ENCODE assay signal across 7 mouse cellular contexts in genomic region chr9:21960558-21961208, GRCm38 (mm10). TPM values are rescaled to one million over a fixed set of nuclear protein-coding genes. Genes with fewer than 3 reads are reported as not detected.
DNase-seq lines count a peak whose midpoint lies in the region; ATAC-seq lines count a peak whose summit lies in the region.

No protein-coding gene starts in this region.

- no peak overlapping the region; the same call in 1 of the 2 replicates for H3K4me2 ChIP-seq in hindbrain, embryonic 14.5 days (replicated peaks)
- 0 out of 2 replicates have a peak overlapping the region, but pooled peaks have one; percentile 59 for H3K4me2 ChIP-seq in hindbrain, embryonic 12.5 days (replicated peaks)

- 10% methylated on average over 26 of the region's 26 CpGs for WGBS in hindbrain, embryonic 10.5 days
- 13% methylated on average over 26 of the region's 26 CpGs for WGBS in hindbrain, embryonic 14.5 days
- 9% methylated on average over 26 of the region's 26 CpGs for WGBS in hindbrain, embryonic 12.5 days
- WGBS in limb, embryonic 10.5 days: 7% methylated on average over 26 of the region's 26 CpGs

- H3K27ac ChIP-seq in hindbrain, embryonic 10.5 days: no peak overlapping the region
- no peak overlapping the region for H3K27ac ChIP-seq in hindbrain, embryonic 14.5 days
- no peak overlapping the region for H3K27ac ChIP-seq in hindbrain, embryonic 12.5 days
- H3K27ac ChIP-seq in limb, embryonic 10.5 days: no peak overlapping the region

- H3K9me3 ChIP-seq in hindbrain, embryonic 10.5 days: no peaks in the 10 kb centered on the region
- no peaks in the 10 kb centered on the region for H3K9me3 ChIP-seq in hindbrain, embryonic 14.5 days (ENCODE audit: control insufficient read depth, low read length)
- H3K9me3 ChIP-seq in hindbrain, embryonic 12.5 days (replicated peaks): no peaks in the 10 kb centered on the region
- H3K9me3 ChIP-seq in limb, embryonic 10.5 days (replicated peaks): no peaks in the 10 kb centered on the region

- no peak overlapping the region for H3K9ac ChIP-seq in hindbrain, embryonic 14.5 days
- no peak overlapping the region for H3K9ac ChIP-seq in hindbrain, embryonic 12.5 days

- peak overlapping the region; percentile 53 for H3K4me3 ChIP-seq in hindbrain, embryonic 10.5 days
- no peak overlapping the region for H3K4me3 ChIP-seq in hindbrain, embryonic 14.5 days (replicated peaks; ENCODE audit: low read length)
- 0 out of 2 replicates have a peak overlapping the region, but pooled peaks have one; percentile 5 for H3K4me3 ChIP-seq in hindbrain, embryonic 12.5 days
- H3K4me3 ChIP-seq in limb, embryonic 10.5 days: peak overlapping the region; percentile 54

- H3K27me3 ChIP-seq in hindbrain, embryonic 10.5 days (ENCODE audit: insufficient read depth, poor library complexity, severe bottlenecking): peaks cover 59% of the 10 kb centered on the region
- H3K27me3 ChIP-seq in hindbrain, embryonic 14.5 days (ENCODE audit: control insufficient read depth, insufficient read depth, low read length): peaks cover 47% of the 10 kb centered on the region
- H3K27me3 ChIP-seq in hindbrain, embryonic 12.5 days: peaks cover 55% of the 10 kb centered on the region
- peaks cover 61% of the 10 kb centered on the region for H3K27me3 ChIP-seq in limb, embryonic 10.5 days (ENCODE audit: low read depth, poor library complexity, severe bottlenecking)

- peak; percentile 27 for DNase-seq in hindbrain, embryonic 10.5 days (ENCODE audit: low spot score)
- no peak for DNase-seq in hindbrain, embryonic 14.5 days (ENCODE audit: low spot score)
- DNase-seq in limb, embryonic 10.5 days (ENCODE audit: low spot score): peak; percentile 62
- DNase-seq in neural tube, embryonic 10.5 days (ENCODE audit: extremely low spot score, low spot score): peak; percentile 27
- no peak for DNase-seq in T-cell, adult 2 months (ENCODE audit: low spot score)
- no peak for DNase-seq in MN1 (ENCODE audit: low spot score)

- ATAC-seq in hindbrain, embryonic 14.5 days (ENCODE audit: low FRiP score): no peak
- ATAC-seq in hindbrain, embryonic 12.5 days (ENCODE audit: low FRiP score): no peak

- peaks cover 9% of the 10 kb centered on the region; the same call in 1 of the 2 replicates for H3K36me3 ChIP-seq in hindbrain, embryonic 10.5 days
- no peaks in the 10 kb centered on the region for H3K36me3 ChIP-seq in hindbrain, embryonic 14.5 days (replicated peaks; ENCODE audit: control insufficient read depth, insufficient read depth)
- no peaks in the 10 kb centered on the region for H3K36me3 ChIP-seq in hindbrain, embryonic 12.5 days
- H3K36me3 ChIP-seq in limb, embryonic 10.5 days: peaks cover 16% of the 10 kb centered on the region

- H3K4me1 ChIP-seq in hindbrain, embryonic 10.5 days (replicated peaks): peaks cover 42% of the 10 kb centered on the region
- H3K4me1 ChIP-seq in hindbrain, embryonic 14.5 days (replicated peaks; ENCODE audit: control insufficient read depth, insufficient read depth, low read length): peaks cover 21% of the 10 kb centered on the region
- peaks cover 30% of the 10 kb centered on the region for H3K4me1 ChIP-seq in hindbrain, embryonic 12.5 days
- H3K4me1 ChIP-seq in limb, embryonic 10.5 days: peaks cover 49% of the 10 kb centered on the region

RNA-seq across cellular contexts. Expression of gene Epor, which starts 2.6 kb away (rescaled TPM):
- polyA plus RNA-seq in hindbrain, embryonic 10.5 days (2016; fragmentation: Nextera tagmentation; extraction: Ambion mirVana): 9.3 and 9.6 TPM in 2 replicates
- 1.4 and 2.4 TPM in 2 replicates for polyA plus RNA-seq in hindbrain, embryonic 14.5 days (2014; fragmentation: Nextera tagmentation; extraction: Ambion mirVana)
- 4.3 TPM in 2 replicates for polyA plus RNA-seq in hindbrain, embryonic 12.5 days (2016; fragmentation: Nextera tagmentation; extraction: Ambion mirVana)
- polyA plus RNA-seq in limb, embryonic 10.5 days (2016; fragmentation: Nextera tagmentation; extraction: Ambion mirVana): 7.6 and 8.2 TPM in 2 replicates

RNA-seq across cellular contexts. Expression of gene Swsap1, which starts 5.1 kb away (rescaled TPM):
- polyA plus RNA-seq in hindbrain, embryonic 10.5 days (2016; fragmentation: Nextera tagmentation; extraction: Ambion mirVana): 7.1 and 9.3 TPM in 2 replicates
- polyA plus RNA-seq in hindbrain, embryonic 14.5 days (2014; fragmentation: Nextera tagmentation; extraction: Ambion mirVana): 18.2 and 19.9 TPM in 2 replicates
- polyA plus RNA-seq in hindbrain, embryonic 12.5 days (2016; fragmentation: Nextera tagmentation; extraction: Ambion mirVana): 7.2 and 9.5 TPM in 2 replicates
- polyA plus RNA-seq in limb, embryonic 10.5 days (2016; fragmentation: Nextera tagmentation; extraction: Ambion mirVana): 7.3 and 8.2 TPM in 2 replicates

RNA-seq across cellular contexts. Expression of gene Plppr2, which starts 23.9 kb away (rescaled TPM):
- polyA plus RNA-seq in hindbrain, embryonic 10.5 days (2016; fragmentation: Nextera tagmentation; extraction: Ambion mirVana): 15.6 and 30.6 TPM in 2 replicates
- 90.6 and 102 TPM in 2 replicates for polyA plus RNA-seq in hindbrain, embryonic 14.5 days (2014; fragmentation: Nextera tagmentation; extraction: Ambion mirVana)
- polyA plus RNA-seq in hindbrain, embryonic 12.5 days (2016; fragmentation: Nextera tagmentation; extraction: Ambion mirVana): 48.3 and 54.9 TPM in 2 replicates
- 6.4 and 7.8 TPM in 2 replicates for polyA plus RNA-seq in limb, embryonic 10.5 days (2016; fragmentation: Nextera tagmentation; extraction: Ambion mirVana)

RNA-seq across cellular contexts. Expression of gene Rgl3, which starts 28.6 kb away (rescaled TPM):
- polyA plus RNA-seq in hindbrain, embryonic 10.5 days (2016; fragmentation: Nextera tagmentation; extraction: Ambion mirVana): 3.7 and 5.7 TPM in 2 replicates
- 1.3 and 1.9 TPM in 2 replicates for polyA plus RNA-seq in hindbrain, embryonic 14.5 days (2014; fragmentation: Nextera tagmentation; extraction: Ambion mirVana)
- 1.9 TPM in 2 replicates for polyA plus RNA-seq in hindbrain, embryonic 12.5 days (2016; fragmentation: Nextera tagmentation; extraction: Ambion mirVana)
- polyA plus RNA-seq in limb, embryonic 10.5 days (2016; fragmentation: Nextera tagmentation; extraction: Ambion mirVana): 5.1 and 5.7 TPM in 2 replicates

RNA-seq across cellular contexts. Expression of gene Tmem205, which starts 33.3 kb away (rescaled TPM):
- polyA plus RNA-seq in hindbrain, embryonic 10.5 days (2016; fragmentation: Nextera tagmentation; extraction: Ambion mirVana): 39.1 and 46.1 TPM in 2 replicates
- 45.2 and 58.9 TPM in 2 replicates for polyA plus RNA-seq in hindbrain, embryonic 14.5 days (2014; fragmentation: Nextera tagmentation; extraction: Ambion mirVana)
- polyA plus RNA-seq in hindbrain, embryonic 12.5 days (2016; fragmentation: Nextera tagmentation; extraction: Ambion mirVana): 37.0 and 37.5 TPM in 2 replicates
- polyA plus RNA-seq in limb, embryonic 10.5 days (2016; fragmentation: Nextera tagmentation; extraction: Ambion mirVana): 31.1 and 33.5 TPM in 2 replicates

Comparison
In these comparisons a context has a peak if more than half of its experiments do, and no peak if none do; other contexts are left out.
1. DNase-seq: peak in hindbrain, embryonic 10.5 days (single experiment), limb, embryonic 10.5 days (single experiment) and neural tube, embryonic 10.5 days (single experiment); none in hindbrain, embryonic 14.5 days (single experiment), T-cell, adult 2 months (single experiment) and MN1 (single experiment).